Mouse (Mus musculus) embryo, embryonic 11.5 days (tissue): Measurements from ENCODE around the gene Rgs3.

Source experiments
- DNase-seq: peaks from one replicate; pipeline ENCODE4 v3.0.0-alpha.2; 2012; ENCODE audit warnings: low read depth, low spot score

The Rgs3 gene

DNA sequence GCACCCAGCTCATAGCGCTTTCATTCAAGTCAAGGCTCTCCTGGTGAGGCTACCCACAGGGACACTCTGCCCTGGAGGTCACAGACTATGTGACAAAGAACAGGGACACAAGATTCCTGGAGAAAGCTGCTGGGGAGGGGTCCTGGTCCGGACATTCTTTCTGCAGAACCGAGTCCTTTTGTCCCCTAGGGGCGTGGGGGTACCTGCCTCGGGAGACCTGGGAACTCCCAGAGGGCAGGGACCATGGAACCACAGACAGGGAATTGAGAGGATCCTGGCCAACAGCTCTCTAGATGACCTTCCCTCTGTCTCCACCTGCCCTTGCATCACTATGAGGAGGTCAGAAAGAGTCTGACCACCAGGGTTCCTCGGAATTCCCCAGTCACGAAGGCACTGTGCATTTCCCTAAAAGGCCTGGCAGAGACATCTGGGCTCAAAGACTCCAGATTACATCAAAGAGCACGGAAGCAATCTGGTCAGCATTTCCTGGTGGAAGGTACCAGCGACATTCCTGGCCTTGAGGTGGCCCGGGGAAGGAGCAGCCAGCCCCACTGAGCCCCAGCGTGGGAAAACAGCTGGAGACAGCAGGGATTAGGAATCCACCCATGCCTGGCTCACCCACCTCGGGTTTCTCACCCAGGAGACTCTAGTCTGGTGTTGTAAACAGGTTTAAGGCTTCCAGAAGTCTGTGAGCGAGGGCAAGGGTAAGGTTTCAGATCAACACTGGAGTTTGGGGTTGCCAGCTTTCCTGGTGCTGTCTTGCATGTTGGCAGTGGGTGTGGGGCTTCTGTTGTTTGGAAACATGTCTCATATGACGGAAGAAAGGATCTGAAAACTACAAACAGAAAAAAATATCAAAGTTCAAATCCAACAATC lies 183.5 kb downstream of the Rgs3 start:
- DNase-seq: no peak

DNA sequence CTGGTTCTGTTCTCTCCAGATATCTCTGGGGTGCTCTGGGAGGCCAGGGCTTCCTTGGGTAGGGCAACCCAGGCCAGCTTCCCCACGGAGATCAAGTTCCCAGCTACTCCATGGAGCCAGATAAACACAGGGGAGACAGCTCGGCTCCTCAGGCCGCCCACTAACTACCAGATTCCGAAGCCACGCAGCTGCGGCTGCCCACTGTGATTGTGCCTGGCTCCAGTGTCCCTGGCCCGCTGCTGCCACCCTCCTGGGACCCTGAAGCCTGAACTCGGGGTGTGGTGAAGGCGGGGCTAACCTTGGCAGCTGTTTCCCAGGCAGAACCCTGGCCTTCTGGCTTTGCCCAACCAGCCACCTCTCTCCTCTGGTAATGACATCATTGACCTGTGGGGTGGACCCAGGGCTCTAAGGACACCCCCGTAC lies 184.9 kb downstream of the Rgs3 start:
- DNase-seq: no peak

DNA sequence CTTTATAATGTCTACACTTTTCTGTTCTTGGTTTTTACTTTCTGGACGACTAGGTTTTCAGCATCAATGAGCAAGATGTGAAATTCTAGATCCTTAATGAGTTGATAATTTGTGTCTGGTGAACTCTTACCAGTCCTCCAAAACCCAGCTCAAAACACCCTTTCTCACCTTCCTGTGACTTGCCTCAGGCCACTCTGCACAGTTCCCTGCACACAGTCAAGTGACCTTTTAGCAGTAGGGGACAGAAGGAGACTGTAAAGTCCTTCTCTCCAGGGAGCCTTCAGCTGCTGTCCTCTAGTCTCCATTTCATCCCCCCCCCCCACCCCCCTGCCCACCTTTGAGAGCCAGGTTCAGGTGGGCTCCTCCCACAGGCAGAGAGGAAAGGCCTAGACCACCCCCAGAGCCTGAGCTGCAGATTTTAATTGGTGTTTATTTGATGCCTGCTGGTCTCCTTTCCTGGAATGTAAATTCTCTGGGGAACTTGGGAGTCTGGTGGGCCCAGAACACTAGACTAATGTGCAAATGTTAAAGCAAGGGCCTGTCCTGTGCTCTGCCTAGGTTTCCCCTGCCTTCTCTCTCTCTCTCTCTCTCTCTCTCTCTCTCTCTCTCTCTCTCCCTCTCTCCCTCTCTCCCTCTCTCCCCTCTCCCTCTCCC lies 185.5 kb downstream of the Rgs3 start:
- no peak for DNase-seq
